Mouse (Mus musculus) liver, adult 2 months (tissue): ENCODE measurements around the gene Pgbd5.

Experiments used
- CTCF ChIP-seq: fragments of 200-500 bp; IDR thresholded peaks from 2 replicates; pipeline ENCODE4 v1.5.1; 2011; ENCODE audit warnings: low read depth, low read length, control low read depth
- POLR2A ChIP-seq: fragments of 200-500 bp; IDR thresholded peaks from 2 replicates; pipeline ENCODE4 v1.6.1; 2011; ENCODE audit warnings: low read length, control low read depth; ENCODE audit not compliant: insufficient read depth; ENCODE audit errors: extremely low read depth

DNA sequence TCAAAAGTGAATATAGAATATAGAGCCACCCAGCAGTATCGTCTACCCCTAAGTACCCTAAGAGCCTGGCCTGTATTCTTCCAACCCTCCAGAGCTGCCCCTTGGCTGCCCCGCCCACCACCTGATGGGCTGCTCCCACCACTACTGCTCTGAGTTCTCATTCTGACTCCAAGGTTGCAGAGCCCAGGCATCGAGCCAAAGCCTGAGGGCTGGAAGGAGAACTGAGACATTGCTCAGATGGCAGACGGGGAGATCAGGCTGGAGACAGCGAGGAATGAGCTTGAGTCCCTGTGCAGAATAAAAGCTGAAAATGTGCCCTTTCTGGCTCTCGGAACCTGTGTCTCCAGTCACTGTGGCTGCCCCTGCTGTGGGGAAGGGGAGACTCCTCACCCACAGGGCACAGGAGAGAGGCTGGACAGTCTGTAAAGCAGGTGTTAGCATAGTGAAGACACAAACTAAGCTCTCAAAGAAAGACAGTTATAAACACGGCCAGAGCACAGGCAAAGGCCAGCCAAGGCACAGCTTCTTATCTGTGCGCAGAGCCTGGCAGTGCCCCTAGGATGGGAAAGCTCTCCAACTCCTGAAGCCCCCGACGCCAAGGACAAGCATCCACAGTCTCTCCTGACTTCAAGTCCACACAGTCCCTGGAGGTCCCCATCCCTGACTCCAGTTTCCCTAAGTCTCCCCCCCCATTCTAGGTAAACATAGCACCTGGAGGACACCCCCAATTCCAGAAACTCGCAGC lies 42.0 kb downstream of the Pgbd5 start:
- TF ChIP-seq POLR2A: no peak
- TF ChIP-seq CTCF: no peak
